Mouse (Mus musculus) gastrocnemius, postnatal 25 days (tissue): Measurements from ENCODE around the gene Pjvk. TPM values are rescaled to one million over a fixed set of nuclear protein-coding genes. Genes with fewer than 3 reads are reported as not detected.

Experiments used
- DNase-seq: peaks from one replicate; pipeline ENCODE4 v3.0.0; 2022
- total RNA-seq, 2 experiments: library from RNA; stranded (reverse); gene quantifications; 1 replicate in 1 of 2; 2 replicates in 1 of 2; pipeline ENCODE4 v1.2.3; 2021

Gene Pjvk
- total RNA-seq, 2 experiments from 2014 or later: not detected

GRCm38 (mm10) chr2:76671641-76672040 is 23.4 kb downstream of the Pjvk start:
- no peak for DNase-seq

GRCm38 (mm10) chr2:76672134-76672745 is 24.0 kb downstream of the Pjvk start:
- no peak for DNase-seq

- DNase-seq: peak; percentile 92
Measured at GRCm38 (mm10) chr2:76672966-76673392, 24.7 kb downstream of the Pjvk start, which contains the start of gene Fkbp7. Gene Fkbp7, minus strand, starts transcription at chr2:76673116.

GRCm38 (mm10) chr2:76673472-76674081 is 25.3 kb downstream of the Pjvk start:
- DNase-seq: peak; percentile 31

- DNase-seq: peak; percentile 84
Measured at GRCm38 (mm10) chr2:76674725-76675427, 26.6 kb downstream of the Pjvk start, which contains the start of gene Plekha3. Gene Plekha3, plus strand, starts transcription at chr2:76675281.

DNA sequence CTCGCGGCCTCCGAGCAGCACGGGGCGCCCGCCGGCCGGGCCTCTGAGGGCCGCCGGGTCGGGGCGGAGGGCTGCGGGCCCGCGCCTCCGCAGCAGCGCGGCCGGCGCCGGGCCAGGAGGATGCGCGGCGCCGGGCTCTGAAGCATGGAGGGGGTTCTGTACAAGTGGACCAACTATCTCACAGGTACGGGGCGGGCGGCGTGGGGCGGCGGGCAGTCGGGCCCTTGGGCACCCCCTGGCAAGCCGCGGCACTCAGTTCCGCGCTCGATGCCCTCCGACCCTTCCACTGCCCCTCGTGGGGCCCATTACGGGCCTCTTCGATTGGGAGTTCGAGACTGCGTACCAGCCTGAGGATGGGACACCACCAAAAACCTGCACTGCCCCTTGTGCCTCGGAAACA is 27.2 kb downstream of the Pjvk start:
- DNase-seq: no peak

DNA sequence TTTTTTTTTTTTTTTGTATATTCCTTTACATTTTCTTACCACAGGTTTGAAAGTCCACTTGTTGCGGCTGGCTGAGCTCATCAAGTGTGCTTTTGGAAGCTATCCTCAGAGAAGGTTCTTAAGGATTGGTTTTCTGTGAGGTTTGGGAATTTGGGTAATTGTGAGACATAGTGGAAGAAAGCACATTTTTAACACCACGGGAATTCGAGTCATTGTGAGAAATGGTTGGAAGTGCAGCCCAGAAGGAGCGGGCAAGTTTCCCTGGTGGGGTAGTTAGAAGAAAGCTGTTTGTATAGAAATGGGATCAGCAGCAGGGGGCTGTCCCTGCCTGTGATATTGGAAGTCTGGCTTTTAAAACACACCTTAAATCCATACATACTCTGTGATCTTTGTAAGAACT is 27.7 kb downstream of the Pjvk start:
- no peak for DNase-seq

GRCm38 (mm10) chr2:76676401-76677226 is 28.3 kb downstream of the Pjvk start:
- DNase-seq: no peak

DNA sequence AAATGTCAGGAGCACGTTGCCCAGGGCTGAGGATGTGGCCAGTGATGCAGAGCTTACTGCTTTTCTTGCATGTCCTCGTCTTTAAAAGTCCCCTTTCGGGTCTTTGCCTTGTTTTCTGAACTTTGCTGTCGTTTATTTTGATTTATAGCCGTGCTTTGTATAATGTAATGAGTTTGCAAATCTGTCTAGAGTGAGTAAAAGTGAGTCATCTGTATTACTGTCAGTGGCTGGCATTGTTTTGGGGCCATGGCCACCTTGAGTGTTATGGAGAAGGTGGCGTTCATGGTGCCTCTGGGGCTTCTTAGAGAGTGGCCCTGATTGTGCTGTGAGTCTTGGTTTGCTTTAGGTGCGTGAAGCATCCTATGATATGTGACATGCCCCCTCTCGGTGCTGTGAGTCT is 34.0 kb downstream of the Pjvk start:
- no peak for DNase-seq

DNA sequence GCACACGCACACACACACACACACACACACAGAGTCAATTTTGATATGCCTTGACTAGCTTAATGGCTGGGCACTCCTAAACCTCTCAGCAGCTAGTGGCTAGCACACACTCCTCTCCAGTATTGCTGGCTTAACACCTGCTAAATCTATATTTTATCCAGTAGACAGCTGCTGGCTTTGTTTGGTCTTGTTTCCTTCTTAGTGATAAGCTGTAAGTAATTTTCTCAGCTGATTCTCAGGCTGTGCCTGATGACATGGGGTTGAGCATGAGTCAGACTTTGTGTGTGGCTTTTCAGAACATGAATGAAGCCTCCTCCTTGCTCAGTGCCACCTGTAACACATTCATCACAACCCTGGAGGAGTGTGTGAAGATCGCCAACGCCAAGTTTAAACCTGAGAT is 38.7 kb downstream of the Pjvk start:
- DNase-seq: no peak

DNA sequence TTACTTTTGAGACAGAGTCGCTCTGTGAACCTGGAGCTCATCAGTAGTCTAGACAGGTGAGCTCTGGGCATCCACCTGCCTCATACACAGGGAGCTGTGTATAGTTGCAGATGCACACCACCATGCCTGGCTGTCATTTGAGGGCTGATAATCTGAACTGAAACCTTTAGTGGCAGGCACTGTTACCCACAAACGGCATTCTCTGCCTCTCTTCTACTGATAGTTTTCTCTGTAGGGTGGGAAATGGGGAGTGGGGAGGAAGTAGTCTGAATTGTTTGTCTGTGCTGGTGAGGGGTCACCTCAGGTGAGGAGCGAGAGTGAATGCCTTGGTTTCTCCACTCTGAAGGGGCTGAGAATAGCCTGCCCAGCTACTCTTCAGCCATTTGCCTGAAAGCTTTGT is 39.3 kb downstream of the Pjvk start:
- no peak for DNase-seq

DNA sequence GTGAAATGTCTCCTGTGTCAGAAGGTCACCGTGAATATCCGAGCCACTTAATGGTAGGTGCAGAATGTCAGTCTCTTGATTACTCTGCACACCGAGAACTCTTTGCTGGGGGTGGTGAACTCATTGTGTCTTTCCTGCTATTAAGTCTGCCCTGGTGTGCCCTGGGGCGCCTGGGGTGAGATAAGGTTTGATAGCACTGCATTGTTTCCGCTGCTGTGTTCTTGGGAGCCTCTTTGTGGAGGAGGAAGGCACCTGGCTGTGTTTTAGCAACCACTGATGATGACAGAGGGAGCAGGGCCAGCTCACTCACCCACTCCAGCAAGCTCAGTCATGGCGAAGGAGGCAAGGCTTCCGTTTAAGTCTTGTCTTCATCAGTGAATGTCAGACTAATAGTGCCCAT is 39.9 kb downstream of the Pjvk start:
- no peak for DNase-seq

DNA sequence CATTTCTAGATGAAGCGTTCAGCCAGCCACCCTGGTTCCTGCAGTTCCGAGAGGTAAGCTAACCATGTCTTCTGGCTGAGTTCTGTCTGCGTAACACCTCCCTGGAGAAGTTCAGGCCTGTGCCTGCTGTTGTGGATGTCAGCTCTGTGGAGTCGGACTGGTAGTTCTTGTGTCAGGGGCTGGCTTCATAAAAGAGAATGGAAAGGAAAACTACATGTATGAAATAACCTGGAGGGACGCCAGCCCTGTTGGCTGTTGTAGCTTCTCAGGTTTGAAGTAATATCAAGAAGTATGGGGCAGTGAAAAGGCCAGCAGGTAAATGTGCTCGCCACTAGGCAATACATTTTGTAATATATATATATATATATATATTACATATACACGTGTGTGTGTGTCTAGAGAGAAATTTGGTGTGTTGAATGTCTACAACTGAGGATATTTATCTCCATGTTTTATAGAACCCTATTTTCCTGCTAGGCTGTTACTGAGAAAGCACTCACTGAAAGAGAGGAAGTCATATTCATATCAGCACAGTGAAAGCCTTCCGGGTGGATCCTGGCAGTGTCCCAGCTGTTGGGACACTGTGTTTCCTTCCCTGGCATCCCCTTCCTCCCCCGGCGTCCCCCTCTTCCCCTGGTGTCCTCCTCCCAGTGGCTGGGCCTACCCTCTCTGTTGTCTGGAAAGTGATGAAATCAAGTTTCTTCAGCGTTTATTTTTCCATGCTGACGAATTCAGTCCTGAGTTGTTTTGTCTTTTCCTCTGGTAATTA is 42.3 kb downstream of the Pjvk start:
- peak; percentile 70 for DNase-seq

DNA sequence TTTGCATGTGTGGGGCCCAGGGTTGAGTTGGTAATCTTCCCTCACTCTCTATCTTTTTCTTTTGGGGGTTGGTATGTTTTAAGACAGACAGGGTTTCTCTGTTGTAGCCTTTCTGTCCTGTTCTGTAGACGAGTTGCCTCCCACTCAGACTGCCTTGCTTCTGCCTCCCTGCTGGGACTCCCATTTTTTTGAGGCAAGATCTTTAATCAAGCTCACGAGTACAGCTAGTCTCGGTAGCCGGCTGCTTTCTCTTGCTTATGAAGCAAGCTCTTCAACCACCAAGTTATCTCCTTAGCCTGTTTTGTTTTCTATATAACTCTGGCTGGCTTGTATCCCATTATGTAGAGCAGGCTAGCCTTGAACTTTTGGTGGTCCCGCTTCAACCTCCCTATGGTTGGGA is 45.5 kb downstream of the Pjvk start:
- no peak for DNase-seq

DNA sequence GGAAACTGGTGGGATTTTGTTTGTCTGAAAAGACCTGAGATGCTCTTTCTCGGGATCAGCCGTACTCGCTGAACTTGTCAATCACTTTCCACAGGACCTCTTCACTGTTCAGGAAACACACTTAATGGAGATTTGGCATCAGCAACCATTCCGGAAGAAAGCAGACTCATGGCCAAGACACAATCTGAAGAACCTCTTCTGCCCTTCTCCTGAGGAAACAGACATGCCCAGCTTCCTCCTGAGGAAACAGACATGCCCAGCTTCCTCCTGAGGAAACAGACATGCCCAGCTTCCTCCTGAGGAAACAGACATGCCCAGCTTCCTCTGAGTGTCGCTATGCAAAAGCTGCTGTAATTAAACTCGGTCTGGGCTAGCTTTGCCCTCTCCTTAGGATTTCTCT is 47.0 kb downstream of the Pjvk start:
- no peak for DNase-seq

DNA sequence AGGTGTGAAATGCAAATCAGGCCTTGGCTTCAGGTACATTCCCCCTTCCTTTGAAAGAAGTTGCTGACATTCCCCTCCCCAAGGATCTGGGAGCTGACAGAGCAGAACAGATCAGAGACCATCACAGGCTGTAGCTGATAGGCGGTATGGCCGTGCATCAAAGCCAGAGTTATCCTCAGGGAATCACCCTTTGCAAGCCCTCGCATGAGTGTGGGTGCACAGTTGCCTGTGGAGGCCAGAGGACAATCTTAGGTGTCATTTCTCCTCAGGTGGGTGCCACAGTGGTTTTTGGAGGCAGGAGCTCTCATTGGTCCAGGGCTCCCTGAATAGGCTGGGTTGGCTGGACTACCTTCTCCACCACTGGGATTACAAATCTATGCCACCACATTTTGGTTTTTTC is 53.9 kb downstream of the Pjvk start:
- peak; percentile 26 for DNase-seq

DNA sequence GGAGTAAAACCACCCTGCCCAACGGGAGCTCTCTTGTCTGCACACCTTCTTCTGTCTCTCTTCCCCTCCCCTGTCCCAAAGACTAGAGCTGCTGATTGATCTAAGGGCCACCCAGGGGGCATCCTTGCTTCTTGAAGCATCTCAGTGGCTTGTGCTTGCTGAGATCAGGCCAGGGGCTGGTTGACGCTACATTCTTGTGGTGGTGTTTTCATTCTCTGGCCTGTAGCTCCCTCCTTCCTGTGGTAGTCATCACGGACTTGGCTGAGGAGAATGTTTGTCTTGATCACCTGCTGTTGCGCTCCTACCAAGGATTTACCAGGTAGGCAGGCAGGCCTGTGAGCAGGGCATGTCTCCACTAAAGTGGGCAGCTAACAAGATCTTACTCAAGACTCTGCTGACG is 54.5 kb downstream of the Pjvk start:
- no peak for DNase-seq

DNA sequence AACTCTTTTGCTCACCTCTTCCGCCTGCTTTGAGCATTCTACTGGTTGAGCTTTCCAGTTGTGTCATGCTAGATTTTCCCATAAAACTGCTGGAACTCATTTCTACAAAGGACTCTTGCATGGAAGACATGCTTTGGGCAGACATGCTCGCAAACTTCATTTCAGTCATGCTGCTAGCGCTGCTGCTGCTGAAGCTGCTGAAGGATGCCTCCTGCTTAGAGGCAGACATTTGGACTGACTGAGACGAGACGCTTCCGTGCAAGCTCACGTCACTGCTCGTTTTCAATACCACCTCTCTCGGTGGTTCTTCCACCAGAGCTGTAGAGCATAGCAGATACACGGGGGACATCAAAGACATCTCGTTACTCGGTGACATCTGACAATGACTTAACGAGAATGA is 57.4 kb downstream of the Pjvk start:
- DNase-seq: no peak
